Mouse (Mus musculus): ENCODE measurements at regions not wholly inside any gene's neighbourhood (a gene's known extent, or its start where the extent isn't known, plus 50 kb on each side); places are given as distances from the start of the nearest gene placed in this dataset.

DNA sequence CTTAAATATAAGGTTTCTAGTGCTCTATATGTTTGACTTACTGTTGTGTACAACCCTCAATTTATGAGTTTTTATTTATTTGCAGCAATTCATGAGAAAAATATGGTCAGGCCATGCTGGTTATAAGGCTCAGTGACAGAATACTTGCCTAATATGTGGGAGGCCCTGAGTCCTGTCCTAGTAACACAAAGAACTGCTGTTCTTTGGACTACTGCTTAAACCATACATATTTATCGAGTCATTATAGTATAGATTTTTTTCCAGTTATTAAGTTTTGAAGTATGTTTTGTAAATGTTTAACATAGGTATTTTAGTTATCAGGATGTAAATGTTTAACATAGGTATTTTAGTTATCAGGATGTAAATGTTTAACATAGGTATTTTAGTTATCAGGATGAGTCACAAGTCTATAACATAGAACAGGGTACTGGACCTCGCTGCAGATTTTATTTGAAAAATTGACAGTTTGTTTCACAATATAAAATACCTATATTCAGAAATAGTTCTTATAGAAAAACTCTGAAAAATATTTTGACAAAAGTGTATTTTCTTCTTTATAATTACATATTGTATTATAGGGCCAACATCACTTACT lies 607.4 kb downstream of the Epha7 start:
- TF ChIP-seq POLR2A (IDR thresholded peaks at IDR 0.05; ENCODE audit: borderline replicate concordance, control insufficient read depth, low read depth, low read length) = no peak
- no peak for TF ChIP-seq CTCF (IDR thresholded peaks at IDR 0.05; ENCODE audit: control insufficient read depth, insufficient read depth, low read length)

Measured in bone marrow, adult 2 months (tissue).